Mouse (Mus musculus): Measurements from ENCODE around the gene Wdhd1.

GRCm38 (mm10) chr14:47197340-47197739, 79.3 kb downstream of the Wdhd1 start:
- TF ChIP-seq ZC3H11A (IDR thresholded peaks at IDR 0.05; ENCODE audit: low read depth, low read length) (no peak), RCOR1 (conservative IDR thresholded peaks at IDR 0.05; ENCODE audit: low read depth, low read length) (no peak), CTCF (conservative IDR thresholded peaks at IDR 0.05 in 1 of 2, IDR thresholded peaks at IDR 0.05 in 1 of 2; ENCODE audit: low read depth in 2 of 2, low read length in 2 of 2) (no peak), USF2 (conservative IDR thresholded peaks at IDR 0.05; ENCODE audit: low read depth, low read length) (no peak), E2F4 (IDR thresholded peaks at IDR 0.05; ENCODE audit: insufficient replicate concordance, low read depth, low read length) (no peak), POLR2A (IDR thresholded peaks at IDR 0.05; ENCODE audit: low read depth, low read length) (no peak), EP300 (IDR thresholded peaks at IDR 0.05; ENCODE audit: low read length) (no peak), ZMIZ1 (IDR thresholded peaks at IDR 0.05; ENCODE audit: low read depth, low read length) (no peak), NELFE (IDR thresholded peaks at IDR 0.05; ENCODE audit: low read depth, low read length) (no peak), SMC3 (IDR thresholded peaks at IDR 0.05; ENCODE audit: low read depth, low read length) (no peak), CHD2 (IDR thresholded peaks at IDR 0.05; ENCODE audit: low read length) (no peak), MAX (IDR thresholded peaks at IDR 0.05; ENCODE audit: low read length) (no peak)

Measured in CH12.LX (cell line).